Mouse (Mus musculus) forebrain, embryonic 11.5 days (tissue): ENCODE measurements at regions not wholly inside any gene's neighbourhood (a gene's known extent, or its start where the extent isn't known, plus 50 kb on each side); places are given as distances from the start of the nearest gene placed in this dataset.

Source experiments
- ATAC-seq: fragments of 200-750 bp; cut with Nextera tagmentation; replicated peaks from 2 replicates; pipeline ENCODE4 v1.8.0; 2017; ENCODE audit warnings: moderate TSS enrichment; ENCODE audit not compliant: low FRiP score
- DNase-seq: peaks from one replicate; pipeline ENCODE4 v3.0.0-alpha.2; 2017; ENCODE audit warnings: low spot score
- H3K27ac ChIP-seq: fragments of 300-500 bp; sonication (generic); 2 replicates; pipeline ENCODE4 v1.5.1; 2014; ENCODE audit warnings: low read depth, low read length
- H3K27me3 ChIP-seq: fragments of 300-500 bp; sonication (generic); 2 replicates; pipeline ENCODE4 v1.6.1; 2014; ENCODE audit warnings: mild to moderate bottlenecking, low read length, mixed read lengths; ENCODE audit not compliant: control insufficient read depth, insufficient read depth
- H3K36me3 ChIP-seq: fragments of 300-500 bp; sonication (generic); 2 replicates; pipeline ENCODE4 v1.6.1; 2014; ENCODE audit warnings: mild to moderate bottlenecking, low read length, moderate library complexity, mixed read lengths; ENCODE audit not compliant: control insufficient read depth, insufficient read depth
- H3K4me1 ChIP-seq: fragments of 300-500 bp; sonication (generic); replicated peaks from 2 replicates; pipeline ENCODE4 v1.6.1; 2014; ENCODE audit warnings: low read length, mixed read lengths; ENCODE audit not compliant: control insufficient read depth, insufficient read depth
- H3K4me2 ChIP-seq: fragments of 300-500 bp; sonication (generic); 2 replicates; pipeline ENCODE4 v1.6.1; 2014; ENCODE audit warnings: low read depth, mild to moderate bottlenecking, low read length, moderate library complexity, mixed read lengths; ENCODE audit not compliant: severe bottlenecking
- H3K4me3 ChIP-seq: fragments of 300-500 bp; sonication (generic); 2 replicates; pipeline ENCODE4 v1.5.1; 2014; ENCODE audit warnings: low read depth, low read length
- H3K9ac ChIP-seq: fragments of 300-500 bp; sonication (generic); 2 replicates; pipeline ENCODE4 v1.6.1; 2014; ENCODE audit warnings: low read length
- H3K9me3 ChIP-seq: fragments of 300-500 bp; sonication (generic); 2 replicates; pipeline ENCODE4 v1.6.1; 2016; ENCODE audit warnings: low read length, mixed read lengths; ENCODE audit not compliant: control insufficient read depth
- WGBS: fragments of 180-500 bp; shearing (Covaris S2); extraction: QIAGEN DNeasy Blood & Tissue Kit; methylation state at CpG from one replicate; pipeline ENCODE4 v1.1.7; 2014; 5-methylcytosine and 5-hydroxymethylcytosine counted together

DNA sequence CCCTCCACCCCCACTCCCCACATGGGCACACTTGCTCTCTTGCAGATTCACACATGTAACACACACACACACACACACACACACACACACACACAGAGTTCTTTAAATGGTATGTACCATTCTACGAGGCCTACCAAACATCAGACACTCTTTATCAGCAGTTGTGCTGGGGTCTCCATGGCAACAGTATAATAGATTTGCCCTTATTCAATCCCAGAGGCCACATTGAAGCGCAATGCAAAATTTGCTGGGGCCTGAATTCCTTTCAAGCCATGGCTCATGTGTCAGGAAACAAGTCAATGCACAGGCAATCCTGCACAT is 502.7 kb upstream of the Smim15 start:
- ATAC-seq = peak; percentile 88
- 18% methylated on average over 2 of the region's 2 CpGs for WGBS
- peak overlapping the region; percentile 3 for H3K9ac ChIP-seq
- H3K4me2 ChIP-seq = peak overlapping the region; percentile 19; the same call in 1 of the 2 replicates
- no peaks in the 10 kb centered on the region for H3K36me3 ChIP-seq
- peak; percentile 65 for DNase-seq
- H3K4me1 ChIP-seq = peaks cover 32% of the 10 kb centered on the region
- peak overlapping the region; percentile 91 for H3K27ac ChIP-seq
- H3K9me3 ChIP-seq = no peaks in the 10 kb centered on the region
- no peak overlapping the region for H3K4me3 ChIP-seq
- no peaks in the 10 kb centered on the region for H3K27me3 ChIP-seq

DNA sequence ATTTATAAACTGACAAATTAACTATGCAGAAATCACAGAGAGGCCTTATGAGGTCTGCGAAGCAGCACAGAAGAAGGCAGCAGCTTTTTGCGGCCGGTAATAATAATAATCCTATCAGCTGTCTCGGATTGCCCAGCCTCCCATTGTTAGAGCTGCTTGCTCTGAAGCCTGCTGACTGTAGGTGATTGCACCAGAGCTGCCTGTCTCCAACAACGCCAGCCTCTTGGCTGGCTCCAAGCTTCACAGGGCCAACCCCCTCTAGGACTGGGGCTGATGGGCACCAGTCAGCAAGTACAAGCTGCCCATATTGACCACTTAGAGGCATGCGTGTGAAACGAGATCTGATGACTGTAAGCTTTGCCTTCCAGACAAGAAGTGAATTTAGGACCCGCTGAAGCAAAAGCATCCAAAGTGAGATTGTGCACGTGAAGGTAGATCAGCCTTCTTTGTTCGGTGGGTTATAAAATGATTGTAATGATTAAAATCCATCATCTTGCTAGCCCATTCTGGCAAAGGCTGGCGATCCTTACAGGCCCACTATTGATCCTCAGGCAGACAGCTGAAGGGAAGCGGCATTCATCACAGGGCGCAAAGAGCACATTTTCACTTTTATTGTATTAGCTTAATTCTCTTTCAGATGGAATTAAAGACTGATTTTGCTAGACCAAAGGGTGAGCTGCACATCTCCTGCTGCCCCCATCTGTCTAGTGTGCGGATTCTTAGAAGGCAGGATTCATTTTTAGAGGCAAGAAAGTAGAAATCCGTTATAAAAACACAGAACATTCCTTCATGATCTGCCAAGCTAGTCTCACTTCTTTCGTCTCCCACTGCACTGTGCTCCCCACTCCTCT is 503.2 kb upstream of the Smim15 start:
- Histone ChIP-seq H3K27ac (peak overlapping the region; percentile 91), H3K9me3 (no peaks in the 10 kb centered on the region), H3K36me3 (no peaks in the 10 kb centered on the region), H3K4me1 (peaks cover 27% of the 10 kb centered on the region), H3K9ac (peak overlapping the region; percentile 3; the same call in 1 of the 2 replicates), H3K4me3 (no peak overlapping the region), H3K4me2 (peak overlapping the region; percentile 19; the same call in 1 of the 2 replicates), H3K27me3 (no peaks in the 10 kb centered on the region)
- DNase-seq (peak; percentile 64), ATAC-seq (peak; percentile 77)
- 37% methylated on average over 16 of the region's 16 CpGs for WGBS

DNA sequence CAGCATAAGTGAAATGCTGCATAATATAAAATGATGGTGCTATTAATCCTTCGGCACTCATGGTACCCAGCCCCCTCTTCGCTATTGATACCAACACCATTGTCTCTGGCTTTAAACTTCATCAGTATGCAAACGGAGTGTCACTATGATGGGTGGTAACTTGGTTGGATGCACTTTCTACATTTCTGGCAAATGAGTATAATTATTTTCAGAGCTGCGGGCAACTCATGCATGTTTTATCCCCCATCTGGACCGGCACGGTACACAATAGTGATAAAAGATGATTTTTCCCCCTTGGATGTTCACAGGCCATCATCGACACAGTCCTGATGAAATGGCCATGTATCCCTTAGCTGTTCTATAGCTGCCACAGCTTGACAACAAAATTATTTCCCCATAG is 503.9 kb upstream of the Smim15 start:
- peak; percentile 38; the same call in 1 of the 2 replicates for ATAC-seq
- WGBS = 53% methylated on average over 7 of the region's 7 CpGs

DNA sequence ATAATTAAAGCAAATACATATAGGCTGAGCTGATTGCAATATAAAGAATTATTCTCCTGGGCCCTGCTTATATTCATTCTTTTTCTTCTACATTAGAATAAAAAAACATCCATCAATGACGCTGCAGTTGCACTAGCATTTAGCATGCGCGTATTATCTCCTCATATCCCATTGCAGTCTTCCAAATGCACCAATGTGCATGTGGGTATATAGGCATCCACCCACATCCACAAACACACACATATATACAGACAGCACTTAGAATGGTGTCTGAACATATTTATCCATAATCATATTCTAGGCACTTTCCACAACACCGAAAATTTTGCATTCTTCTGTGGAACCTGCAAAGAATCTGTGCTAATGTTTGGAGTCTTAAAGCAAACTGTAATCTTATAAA is 504.4 kb upstream of the Smim15 start:
- no peak overlapping the region for H3K4me3 ChIP-seq
- no peak overlapping the region for H3K9ac ChIP-seq
- 93% methylated on average over 4 of the region's 4 CpGs for WGBS
- H3K36me3 ChIP-seq = no peaks in the 10 kb centered on the region
- ATAC-seq (no peak), DNase-seq (no peak)
- no peak overlapping the region for H3K4me2 ChIP-seq
- H3K4me1 ChIP-seq = peaks cover 23% of the 10 kb centered on the region
- peak overlapping the region; percentile 91; the same call in 1 of the 2 replicates for H3K27ac ChIP-seq
- H3K27me3 ChIP-seq = no peaks in the 10 kb centered on the region
- no peaks in the 10 kb centered on the region for H3K9me3 ChIP-seq

More for the DNA sequence above, 503.9 kb upstream of the Smim15 start:
- Histone ChIP-seq H3K4me3 (no peak overlapping the region), H3K9me3 (no peaks in the 10 kb centered on the region), H3K9ac (no peak overlapping the region), H3K27me3 (no peaks in the 10 kb centered on the region), H3K36me3 (no peaks in the 10 kb centered on the region), H3K4me2 (no peak overlapping the region), H3K4me1 (peaks cover 23% of the 10 kb centered on the region), H3K27ac (peak overlapping the region; percentile 91)
- no peak for DNase-seq

DNA sequence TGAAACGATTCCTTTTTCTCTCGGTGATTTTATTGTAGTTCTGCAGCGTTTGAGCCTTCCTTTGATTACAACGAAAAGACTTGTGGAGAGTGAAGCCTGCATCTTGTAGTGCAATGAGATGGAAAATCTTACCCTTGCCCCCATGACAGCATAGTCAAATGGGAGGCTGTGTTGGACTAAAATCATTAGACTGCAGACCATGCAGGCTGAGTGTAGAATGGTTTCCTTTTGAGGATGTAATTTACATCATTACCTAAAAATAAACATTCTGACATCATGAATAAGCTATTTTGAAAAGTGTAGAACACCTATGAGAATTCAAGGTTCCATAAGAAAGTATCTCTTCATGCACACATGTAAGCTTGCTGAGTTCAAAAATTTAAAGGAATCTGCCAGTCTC is 504.9 kb upstream of the Smim15 start:
- Histone ChIP-seq H3K36me3 (no peaks in the 10 kb centered on the region), H3K4me1 (peaks cover 23% of the 10 kb centered on the region), H3K9ac (no peak overlapping the region), H3K9me3 (no peaks in the 10 kb centered on the region), H3K4me2 (no peak overlapping the region), H3K4me3 (no peak overlapping the region), H3K27ac (no peak overlapping the region), H3K27me3 (no peaks in the 10 kb centered on the region)
- DNase-seq (no peak), ATAC-seq (no peak)
- WGBS = 51% methylated on average over 4 of the region's 4 CpGs

DNA sequence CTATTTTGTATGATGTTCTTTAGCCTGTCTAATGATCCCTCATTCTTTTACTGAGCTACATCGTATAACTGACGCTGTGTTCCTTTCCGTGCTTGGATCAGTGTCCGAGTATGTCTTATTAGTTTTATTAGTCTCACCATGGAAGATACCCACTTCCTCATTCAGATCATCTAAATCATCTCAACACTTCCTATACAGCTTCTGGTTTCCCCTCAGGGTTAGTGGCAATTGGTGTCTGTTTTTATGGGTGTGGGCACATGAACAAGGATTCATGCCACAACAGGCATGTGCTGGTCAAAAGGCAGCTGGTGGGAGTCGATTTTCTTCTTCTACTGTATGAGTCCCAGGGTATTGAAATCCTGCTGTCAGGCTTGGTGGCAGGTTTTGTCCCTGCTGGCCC is 509.0 kb upstream of the Smim15 start:
- Histone ChIP-seq H3K9me3 (no peaks in the 10 kb centered on the region), H3K4me2 (no peak overlapping the region), H3K4me3 (no peak overlapping the region), H3K27me3 (no peaks in the 10 kb centered on the region), H3K36me3 (no peaks in the 10 kb centered on the region), H3K4me1 (peaks cover 4% of the 10 kb centered on the region; the same call in 1 of the 2 replicates), H3K27ac (no peak overlapping the region), H3K9ac (no peak overlapping the region)
- ATAC-seq (no peak), DNase-seq (no peak)
- 89% methylated on average over 5 of the region's 5 CpGs for WGBS

DNA sequence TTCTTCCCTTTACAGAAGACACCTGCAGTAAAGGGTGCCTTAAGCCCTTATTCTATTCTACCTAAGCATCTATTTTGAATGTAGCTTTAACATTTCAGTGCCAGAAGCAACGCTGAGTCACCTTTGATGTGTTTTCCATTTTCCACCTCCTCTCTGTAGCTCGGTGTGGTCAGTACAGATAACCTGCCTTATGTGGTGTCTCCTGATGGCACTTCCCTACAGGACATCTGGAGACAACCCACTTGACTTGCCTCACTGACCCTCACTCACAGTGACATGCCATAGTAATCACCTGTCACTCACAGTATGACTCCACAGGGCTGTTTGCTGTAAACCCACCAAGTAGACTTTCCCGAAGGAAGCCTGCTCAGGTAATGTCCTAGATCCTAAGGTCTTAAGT is 510.9 kb upstream of the Smim15 start:
- DNase-seq (no peak), ATAC-seq (no peak)
- Histone ChIP-seq H3K4me2 (no peak overlapping the region), H3K9me3 (no peaks in the 10 kb centered on the region), H3K36me3 (no peaks in the 10 kb centered on the region), H3K4me3 (no peak overlapping the region), H3K9ac (no peak overlapping the region), H3K27ac (no peak overlapping the region), H3K4me1 (no peaks in the 10 kb centered on the region), H3K27me3 (no peaks in the 10 kb centered on the region)
- WGBS = 92% methylated on average over 3 of the region's 3 CpGs

DNA sequence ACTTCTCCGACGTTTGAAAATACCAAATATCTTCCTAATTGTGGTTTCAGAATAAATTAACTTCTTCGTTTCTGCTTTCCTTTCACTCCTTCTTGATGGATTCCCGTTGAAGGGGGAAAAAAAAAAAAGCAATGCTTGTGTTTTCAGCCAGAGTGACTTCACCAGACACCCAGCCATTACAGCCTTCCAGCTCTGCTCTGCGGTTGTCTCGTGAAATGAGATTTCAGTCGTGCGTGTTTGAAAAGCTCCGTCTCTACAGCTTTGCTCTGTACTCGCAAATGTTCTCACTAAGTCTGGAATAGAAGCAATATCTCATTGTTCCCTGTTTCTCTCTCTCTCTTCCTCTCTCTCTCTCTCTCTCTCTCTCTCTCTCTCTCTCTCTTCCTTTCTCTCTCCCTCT is 509.6 kb upstream of the Kif2a start:
- no peaks in the 10 kb centered on the region for H3K9me3 ChIP-seq
- no peak for DNase-seq
- H3K27ac ChIP-seq = no peak overlapping the region
- 67% methylated on average over 10 of the region's 10 CpGs for WGBS
- no peak overlapping the region for H3K4me3 ChIP-seq
- H3K36me3 ChIP-seq = no peaks in the 10 kb centered on the region
- no peak overlapping the region for H3K9ac ChIP-seq
- no peaks in the 10 kb centered on the region for H3K27me3 ChIP-seq
- no peaks in the 10 kb centered on the region for H3K4me1 ChIP-seq
- H3K4me2 ChIP-seq = no peak overlapping the region
- no peak for ATAC-seq

DNA sequence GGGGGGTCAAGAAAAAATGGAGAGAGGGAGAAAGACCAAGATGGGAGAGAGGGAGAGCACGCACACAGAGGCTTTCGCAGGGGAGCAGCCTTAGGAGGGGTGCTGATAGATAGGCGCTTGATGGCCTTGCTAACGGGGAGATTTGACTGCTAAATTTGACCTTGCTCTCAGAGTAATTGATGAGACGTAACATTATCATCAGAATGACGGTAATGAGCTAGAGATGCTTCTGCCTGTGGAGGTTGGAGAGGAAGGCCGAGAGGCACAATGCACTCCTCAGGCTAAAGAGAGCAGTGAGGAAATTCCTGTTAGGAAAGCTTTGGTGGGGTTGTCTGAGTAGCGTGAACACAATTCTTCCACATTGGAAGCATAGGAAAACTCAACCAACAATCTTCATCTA is 509.1 kb upstream of the Kif2a start:
- Histone ChIP-seq H3K9ac (no peak overlapping the region), H3K4me3 (no peak overlapping the region), H3K9me3 (no peaks in the 10 kb centered on the region), H3K4me2 (no peak overlapping the region), H3K27ac (no peak overlapping the region), H3K36me3 (no peaks in the 10 kb centered on the region), H3K27me3 (no peaks in the 10 kb centered on the region), H3K4me1 (no peaks in the 10 kb centered on the region)
- WGBS = 47% methylated on average over 8 of the region's 8 CpGs
- ATAC-seq (no peak), DNase-seq (no peak)
